Mouse (Mus musculus) CH12.LX (cell line): ENCODE data around the gene Ly6g6e. TPM values are rescaled to one million over a fixed set of nuclear protein-coding genes. Genes with fewer than 3 reads are reported as not detected.

Source experiments
- DNase-seq: peaks from one replicate; pipeline ENCODE4 v3.0.0-alpha.2; 2013; ENCODE audit errors: extremely low read depth
- H3K27ac ChIP-seq: 2 replicates; pipeline ENCODE4 v1.5.1; 2012; ENCODE audit warnings: low read depth, mild to moderate bottlenecking, control low read depth, moderate library complexity; ENCODE audit not compliant: insufficient read depth
- H3K27me3 ChIP-seq: replicated peaks from 2 replicates; pipeline ENCODE3; 2012; ENCODE audit warnings: inconsistent platforms
- H3K36me3 ChIP-seq, 2 experiments: replicated peaks in 1 of 2; 2 replicates each; pipeline versions ENCODE3 to v1.6.1; 2012; ENCODE audit warnings: inconsistent platforms in 1 of 2, low read length in 1 of 2, mild to moderate bottlenecking in 1 of 2, mixed read lengths in 1 of 2, moderate library complexity in 1 of 2; ENCODE audit not compliant: control insufficient read depth in 1 of 2, insufficient read depth in 1 of 2
- H3K4me1 ChIP-seq, 2 experiments: 2 replicates each; pipeline ENCODE4 v1.6.1; 2012; ENCODE audit warnings: inconsistent platforms in 1 of 2, moderate library complexity in 1 of 2; ENCODE audit not compliant: insufficient read depth in 2 of 2, control insufficient read depth in 1 of 2
- H3K4me2 ChIP-seq: 2 replicates; pipeline ENCODE4 v1.6.1; 2012; ENCODE audit warnings: low read depth, mild to moderate bottlenecking, control low read depth; ENCODE audit not compliant: poor library complexity, insufficient read depth, severe bottlenecking
- H3K4me3 ChIP-seq, 3 experiments: fragments of 150-350 bp in 1 of 3; sonication (generic) in 1 of 3; replicated peaks in 1 of 3; 2 replicates each; pipeline versions ENCODE3 to v1.5.1; 2011 to 2012; ENCODE audit warnings: low read depth in 2 of 3, low read length in 2 of 3, mild to moderate bottlenecking in 2 of 3, moderate library complexity in 2 of 3, control low read depth in 1 of 3, improper control_type of control experiment in 1 of 3, inconsistent platforms in 1 of 3, mixed read lengths in 1 of 3; ENCODE audit not compliant: poor library complexity in 1 of 3
- H3K79me2 ChIP-seq: replicated peaks from 2 replicates; pipeline ENCODE4 v1.6.1; 2012; ENCODE audit warnings: mild to moderate bottlenecking, moderate library complexity; ENCODE audit not compliant: control insufficient read depth, poor library complexity, insufficient read depth, severe bottlenecking; ENCODE audit errors: extremely low read depth
- H3K9ac ChIP-seq: 2 replicates; pipeline ENCODE4 v1.6.1; 2012; ENCODE audit warnings: low read depth, mild to moderate bottlenecking, control low read depth, moderate library complexity; ENCODE audit not compliant: insufficient read depth
- H3K9me3 ChIP-seq: replicated peaks from 2 replicates; pipeline ENCODE3; 2012; ENCODE audit warnings: low read length, inconsistent platforms, mixed read lengths
- BHLHE40 ChIP-seq: IDR thresholded peaks from 2 replicates; pipeline ENCODE4 v1.6.1; 2011; ENCODE audit warnings: mild to moderate bottlenecking, low read depth, low read length, improper control_type of control experiment
- CHD1 ChIP-seq: IDR thresholded peaks from 2 replicates; pipeline ENCODE4 v1.6.1; 2012; ENCODE audit warnings: low read depth, low read length, improper control_type of control experiment, inconsistent platforms
- CHD2 ChIP-seq: IDR thresholded peaks from 2 replicates; pipeline ENCODE4 v1.6.1; 2011; ENCODE audit warnings: low read length, improper control_type of control experiment
- ELF1 ChIP-seq: IDR thresholded peaks from 2 replicates; pipeline ENCODE4 v1.6.1; 2014; ENCODE audit warnings: low read depth, mild to moderate bottlenecking, inconsistent platforms, low read length, improper control_type of control experiment
- EP300 ChIP-seq: IDR thresholded peaks from 2 replicates; pipeline ENCODE4 v1.6.1; 2011; ENCODE audit warnings: low read length, improper control_type of control experiment
- GABPA ChIP-seq: IDR thresholded peaks from 2 replicates; pipeline ENCODE4 v1.6.1; 2012; ENCODE audit warnings: low read depth, low read length, improper control_type of control experiment, inconsistent platforms; ENCODE audit not compliant: insufficient replicate concordance
- HCFC1 ChIP-seq: IDR thresholded peaks from 2 replicates; pipeline ENCODE4 v1.6.1; 2012; ENCODE audit warnings: low read depth, mild to moderate bottlenecking, inconsistent platforms, low read length, improper control_type of control experiment
- IRF4 ChIP-seq: IDR thresholded peaks from 2 replicates; pipeline ENCODE4 v1.6.1; 2014; ENCODE audit warnings: low read depth, mild to moderate bottlenecking, inconsistent platforms, low read length, improper control_type of control experiment
- JUN ChIP-seq: IDR thresholded peaks from 2 replicates; pipeline ENCODE4 v1.6.1; 2011; ENCODE audit warnings: low read depth, mild to moderate bottlenecking, low read length, improper control_type of control experiment, moderate library complexity; ENCODE audit not compliant: insufficient read depth
- KAT2A ChIP-seq: IDR thresholded peaks from 2 replicates; pipeline ENCODE4 v1.6.1; 2012; ENCODE audit warnings: low read length, improper control_type of control experiment, inconsistent platforms; ENCODE audit not compliant: insufficient replicate concordance
- MAX ChIP-seq: IDR thresholded peaks from 2 replicates; pipeline ENCODE4 v1.6.1; 2011; ENCODE audit warnings: low read length, improper control_type of control experiment
- MAZ ChIP-seq: IDR thresholded peaks from 2 replicates; pipeline ENCODE4 v1.6.1; 2012; ENCODE audit warnings: low read depth, mild to moderate bottlenecking, inconsistent platforms, low read length, improper control_type of control experiment, moderate library complexity
- MEF2A ChIP-seq: IDR thresholded peaks from 2 replicates; pipeline ENCODE4 v1.6.1; 2014; ENCODE audit warnings: low read depth, mild to moderate bottlenecking, inconsistent platforms, low read length, improper control_type of control experiment, borderline replicate concordance
- MXI1 ChIP-seq: IDR thresholded peaks from 2 replicates; pipeline ENCODE4 v1.6.1; 2011; ENCODE audit warnings: mild to moderate bottlenecking, low read depth, low read length, improper control_type of control experiment
- NELFE ChIP-seq: IDR thresholded peaks from 2 replicates; pipeline ENCODE4 v1.6.1; 2011; ENCODE audit warnings: low read depth, low read length, improper control_type of control experiment
- NRF1 ChIP-seq: IDR thresholded peaks from 2 replicates; pipeline ENCODE4 v1.6.1; 2014; ENCODE audit warnings: low read depth, mild to moderate bottlenecking, inconsistent platforms, low read length, improper control_type of control experiment, moderate library complexity
- POLR2A ChIP-seq: IDR thresholded peaks from 2 replicates; pipeline ENCODE4 v1.6.1; 2011; ENCODE audit warnings: low read depth, mild to moderate bottlenecking, improper control_type of control experiment, low read length
- POLR2AphosphoS2 ChIP-seq: IDR thresholded peaks from 2 replicates; pipeline ENCODE4 v1.6.1; 2011; ENCODE audit warnings: low read depth, low read length, improper control_type of control experiment
- RAD21 ChIP-seq: IDR thresholded peaks from 2 replicates; pipeline ENCODE4 v1.6.1; 2011; ENCODE audit warnings: low read depth, mild to moderate bottlenecking, low read length, improper control_type of control experiment, moderate library complexity
- SIN3A ChIP-seq: IDR thresholded peaks from 2 replicates; pipeline ENCODE4 v1.6.1; 2012; ENCODE audit warnings: low read length, improper control_type of control experiment, inconsistent platforms
- SMC3 ChIP-seq: IDR thresholded peaks from 2 replicates; pipeline ENCODE4 v1.6.1; 2011; ENCODE audit warnings: low read depth, low read length, improper control_type of control experiment
- TBP ChIP-seq: conservative IDR thresholded peaks from 2 replicates; pipeline ENCODE4 v1.6.1; 2011; ENCODE audit warnings: low read depth, low read length, improper control_type of control experiment
- TCF12 ChIP-seq: IDR thresholded peaks from 2 replicates; pipeline ENCODE4 v1.6.1; 2014; ENCODE audit warnings: low read depth, mild to moderate bottlenecking, inconsistent platforms, low read length, improper control_type of control experiment
- UBTF ChIP-seq: IDR thresholded peaks from 2 replicates; pipeline ENCODE4 v1.6.1; 2012; ENCODE audit warnings: low read depth, mild to moderate bottlenecking, inconsistent platforms, low read length, improper control_type of control experiment, moderate library complexity
- ZC3H11A ChIP-seq: IDR thresholded peaks from 2 replicates; pipeline ENCODE4 v1.6.1; 2012; ENCODE audit warnings: low read depth, mild to moderate bottlenecking, inconsistent platforms, low read length, improper control_type of control experiment
- ZMIZ1 ChIP-seq: IDR thresholded peaks from 2 replicates; pipeline ENCODE4 v1.6.1; 2012; ENCODE audit warnings: low read depth, mild to moderate bottlenecking, inconsistent platforms, low read length, improper control_type of control experiment
- dilution Hi-C: fragments of 300-500 bp; cut with MboI; formaldehyde crosslinking; loops from 2 replicates; pipeline ENCODE4 v1.14.3; 2020; ENCODE audit warnings: low sequenced_read_pairs; ENCODE audit not compliant: extremely low pct_unique_long_range_greater_than_20kb, extremely low pct_ligation_motif_present
- in situ Hi-C: fragments of 300-500 bp; cut with MboI; formaldehyde crosslinking; loops from 3 replicates; pipeline ENCODE4 v1.14.3; 2019; ENCODE audit warnings: low sequenced_read_pairs, low pct_ligation_motif_present, low pct_unique_long_range_greater_than_20kb, mixed read lengths
- polyA plus RNA-seq: library from polyadenylated mRNA; unstranded; fragments of >175 nt; gene quantifications from 2 replicates; pipeline ENCODE4 v1.2.1, GENCODE M21; 2012; ENCODE audit warnings: low read depth; ENCODE audit not compliant: insufficient read length
- total RNA-seq, 2 experiments: library from RNA; depleted of rRNA; stranded (reverse); fragments of 300-350 nt in 1 of 2; fragments of >200 nt in 1 of 2; gene quantifications; 2 replicates each; pipeline ENCODE4 v1.2.3; 2012 to 2014

Ly6g6e gene
- total and polyA plus RNA-seq, 3 experiments = not detected

DNA sequence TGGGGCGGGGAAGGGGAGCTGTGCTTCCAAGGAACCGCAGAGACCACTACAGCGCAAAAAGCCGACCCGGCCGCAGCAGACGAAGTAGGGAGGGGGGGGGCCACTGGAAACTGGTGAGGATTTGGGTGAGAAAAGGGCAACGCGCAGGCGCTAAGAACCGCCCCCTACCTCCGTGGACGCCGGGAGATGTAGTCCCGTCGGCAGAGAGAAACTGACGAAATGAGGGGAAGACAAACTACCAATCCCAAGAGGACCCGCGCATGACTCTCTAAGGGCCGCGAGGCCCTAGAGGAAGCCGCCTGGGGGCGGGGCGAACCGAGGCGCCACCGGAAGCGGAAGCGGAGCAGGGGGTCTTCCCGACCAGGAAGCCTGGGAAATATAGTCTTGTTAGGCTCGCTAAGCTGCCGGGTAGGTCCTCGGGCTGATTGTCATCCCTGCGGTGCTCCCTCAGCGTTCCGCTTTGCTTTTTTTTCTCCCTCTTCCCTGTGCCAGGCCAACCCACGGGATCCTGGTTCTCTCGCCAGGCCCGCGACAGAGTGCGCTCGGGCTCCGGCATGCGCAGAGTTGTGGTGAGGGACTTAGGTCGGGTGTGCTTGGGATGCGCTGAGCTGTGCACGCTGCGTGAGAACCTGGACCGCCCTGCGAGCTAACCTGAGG is 44.6 kb downstream of the Ly6g6e start, which contains the start of gene Gpank1:
TSS of gene Gpank1 (plus strand) at position 313 of the 657 bp plus-strand sequence.
- dilution Hi-C loops (no loop called here), in situ Hi-C loops (no loop called here)
- peak within 1 kb of the TSS; percentile 83 for H3K27ac ChIP-seq
- peak within 1 kb of the TSS; percentile 78 for H3K4me2 ChIP-seq
- H3K27me3 ChIP-seq = no peaks in the 10 kb centered on the region
- H3K4me1 ChIP-seq = peaks cover 0 to 45% of the 10 kb centered on the region in 2 experiments; a peak in 2 of 4 replicates
- H3K9ac ChIP-seq = peak within 1 kb of the TSS; percentile 95
- H3K4me3 ChIP-seq = peak within 1 kb of the TSS; percentile 95 to 99 (median 98)
- peaks cover 38% of the 10 kb centered on the region for H3K79me2 ChIP-seq
- peaks cover 37 to 51% of the 10 kb centered on the region in 2 experiments for H3K36me3 ChIP-seq
- H3K9me3 ChIP-seq = no peaks in the 10 kb centered on the region
- TF ChIP-seq CHD1 (no peak), ELF1 (peak; percentile 99), NELFE (peak; percentile 77), MXI1 (0 out of 2 replicates have a peak, but pooled peaks have one; percentile 9), SIN3A (peak; percentile 93), NRF1 (peak; percentile 88), POLR2AphosphoS2 (no peak), ZMIZ1 (peak; percentile 66; the same call in 1 of the 2 replicates), KAT2A (peak; percentile 97), MAX (0 out of 2 replicates have a peak, but pooled peaks have one; percentile 47), SMC3 (no peak), EP300 (no peak), BHLHE40 (0 out of 2 replicates have a peak, but pooled peaks have one; percentile 26), GABPA (peak; percentile 57; the same call in 1 of the 2 replicates), JUN (no peak), HCFC1 (peak; percentile 97), TBP (peak; percentile 61; the same call in 1 of the 2 replicates), CHD2 (peak; percentile 89), MEF2A (peak; percentile 45; the same call in 1 of the 2 replicates), IRF4 (peak; percentile 8; the same call in 1 of the 2 replicates), RAD21 (no peak), UBTF (0 out of 2 replicates have a peak, but pooled peaks have one; percentile 46), ZC3H11A (no peak), POLR2A (peak; percentile 85), TCF12 (peak; percentile 69; the same call in 1 of the 2 replicates), MAZ (peak; percentile 88)
- DNase-seq = peak; percentile 99
